Mouse (Mus musculus) small intestine, adult 2 months (tissue): ENCODE data around the gene Atg5. TPM values are rescaled to one million over a fixed set of nuclear protein-coding genes. Genes with fewer than 3 reads are reported as not detected.

ENCODE experiments used
- H3K27ac ChIP-seq: fragments of 200-500 bp; 2 replicates; pipeline ENCODE4 v1.5.1; 2012; ENCODE audit warnings: low read depth, low read length, control low read depth, inconsistent platforms; ENCODE audit not compliant: insufficient read depth
- H3K27me3 ChIP-seq: fragments of 200-500 bp; 2 replicates; pipeline ENCODE4 v1.6.1; 2012; ENCODE audit warnings: mild to moderate bottlenecking, moderate library complexity, low read length, inconsistent platforms; ENCODE audit not compliant: control insufficient read depth, insufficient read depth
- H3K36me3 ChIP-seq: fragments of 200-500 bp; 2 replicates; pipeline ENCODE4 v1.6.1; 2012; ENCODE audit warnings: mild to moderate bottlenecking, low read length, control low read depth, inconsistent platforms; ENCODE audit not compliant: control insufficient read depth, insufficient read depth
- H3K4me1 ChIP-seq: fragments of 200-500 bp; 2 replicates; pipeline ENCODE4 v1.6.1; 2012; ENCODE audit warnings: low read length, inconsistent platforms, mixed read lengths; ENCODE audit not compliant: control insufficient read depth, insufficient read depth, insufficient read length
- H3K4me3 ChIP-seq: fragments of 200-500 bp; 2 replicates; pipeline ENCODE4 v1.5.1; 2012; ENCODE audit warnings: low read depth, mild to moderate bottlenecking, control low read depth, inconsistent platforms, low read length, moderate library complexity
- CTCF ChIP-seq: fragments of 200-500 bp; IDR thresholded peaks from 2 replicates; pipeline ENCODE4 v1.5.1; 2012; ENCODE audit warnings: low read depth, mild to moderate bottlenecking, control low read depth, inconsistent platforms, low read length, moderate library complexity, mixed read lengths; ENCODE audit not compliant: insufficient replicate concordance, insufficient read length; ENCODE audit errors: extremely low read depth
- POLR2A ChIP-seq: fragments of 200-500 bp; IDR thresholded peaks from 2 replicates; pipeline ENCODE4 v1.6.1; 2012; ENCODE audit warnings: low read depth, mild to moderate bottlenecking, control low read depth, inconsistent platforms, low read length, moderate library complexity
- WGBS: fragments of 180-500 bp; shearing (Covaris S2); methylation state at CpG from one replicate; pipeline ENCODE4 v1.1.7; 2018; 5-methylcytosine and 5-hydroxymethylcytosine counted together
- polyA plus RNA-seq: library from polyadenylated mRNA; depleted of rRNA; stranded (reverse); fragments of >200 nt; gene quantifications from 2 replicates; pipeline ENCODE4 v1.2.3, GENCODE M21; 2012

Atg5 gene
- polyA plus RNA-seq, 1 experiment, result 6.4 TPM

DNA sequence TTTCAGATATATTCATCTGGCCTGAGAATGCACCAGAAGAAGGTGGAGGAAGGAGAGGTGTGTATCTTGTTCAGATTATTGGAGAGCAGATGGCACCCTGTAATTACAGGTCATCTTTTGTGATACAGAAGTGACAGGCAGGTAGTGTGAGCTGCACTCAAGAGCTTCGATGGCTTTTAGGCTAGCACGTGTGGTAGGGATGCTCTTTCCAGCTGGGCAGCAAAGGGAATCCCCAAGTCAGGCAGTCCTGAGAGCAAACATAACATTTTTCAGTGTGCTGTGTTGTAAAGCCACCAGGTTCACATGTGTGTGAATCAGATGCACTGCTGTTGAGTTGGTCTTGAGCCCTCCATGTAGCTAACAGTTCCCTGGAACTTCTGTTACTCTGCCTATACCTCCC lies 98.0 kb downstream of the Atg5 start:
- no peak for TF ChIP-seq CTCF
- no peak for TF ChIP-seq POLR2A
- Histone ChIP-seq H3K4me1 (peaks cover 6% of the 10 kb centered on the region; the same call in 1 of the 2 replicates), H3K4me3 (no peak overlapping the region), H3K36me3 (peaks cover 3% of the 10 kb centered on the region; the same call in 1 of the 2 replicates), H3K27me3 (no peaks in the 10 kb centered on the region), H3K27ac (no peak overlapping the region)
- WGBS, result 84% methylated on average over 2 of the region's 2 CpGs

DNA sequence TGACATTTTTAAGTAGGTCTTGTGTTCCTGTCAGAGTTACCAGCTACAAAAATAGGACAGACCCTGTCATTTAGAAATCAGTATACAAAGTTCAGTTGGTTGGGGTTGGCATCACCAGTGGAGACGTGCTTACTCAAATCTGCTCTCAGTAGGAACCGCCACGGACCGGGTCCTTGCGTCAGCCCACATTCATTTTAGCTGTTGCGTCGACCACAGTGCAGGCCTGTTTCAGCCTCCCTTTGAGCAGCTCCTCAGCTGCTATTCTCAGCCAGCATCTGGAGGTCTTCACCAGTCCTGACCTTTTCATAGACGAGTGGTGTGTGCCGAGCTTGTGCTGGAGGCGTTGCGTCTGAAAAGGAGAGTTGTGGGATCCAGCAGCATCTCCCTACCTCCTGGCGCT lies 98.9 kb downstream of the Atg5 start:
- WGBS, result 92% methylated on average over 12 of the region's 12 CpGs
- peaks cover 3% of the 10 kb centered on the region; the same call in 1 of the 2 replicates for H3K36me3 ChIP-seq
- no peak overlapping the region for H3K27ac ChIP-seq
- H3K27me3 ChIP-seq, result no peaks in the 10 kb centered on the region
- no peak overlapping the region for H3K4me3 ChIP-seq
- TF ChIP-seq POLR2A (no peak), CTCF (no peak)
- H3K4me1 ChIP-seq, result peaks cover 6% of the 10 kb centered on the region; the same call in 1 of the 2 replicates

DNA sequence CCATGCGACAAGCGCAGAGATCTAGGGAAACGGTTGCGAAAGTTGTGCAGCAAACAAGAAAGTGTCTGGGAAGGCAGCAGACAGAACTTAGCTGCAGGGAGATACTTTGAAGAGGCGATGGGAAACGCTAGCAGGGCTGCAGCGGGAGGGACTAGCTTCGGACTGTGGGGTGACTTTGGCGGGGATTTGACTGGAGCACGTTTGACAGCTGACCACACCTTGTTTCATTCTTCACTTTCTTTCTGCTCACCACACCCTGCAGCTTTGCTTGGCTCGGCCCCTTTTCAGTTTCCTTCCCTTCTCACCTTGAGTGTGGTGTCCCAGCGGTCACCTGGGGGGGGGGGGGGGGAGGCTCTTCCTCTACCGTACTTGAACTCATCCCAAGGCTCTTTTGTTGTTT lies 100.4 kb downstream of the Atg5 start:
- H3K27ac ChIP-seq, result no peak overlapping the region
- H3K4me3 ChIP-seq, result no peak overlapping the region
- H3K27me3 ChIP-seq, result no peaks in the 10 kb centered on the region
- H3K4me1 ChIP-seq, result peaks cover 6% of the 10 kb centered on the region; the same call in 1 of the 2 replicates
- TF ChIP-seq CTCF (no peak), POLR2A (no peak)
- no peaks in the 10 kb centered on the region for H3K36me3 ChIP-seq
- WGBS, result 42% methylated on average over 13 of the region's 13 CpGs

DNA sequence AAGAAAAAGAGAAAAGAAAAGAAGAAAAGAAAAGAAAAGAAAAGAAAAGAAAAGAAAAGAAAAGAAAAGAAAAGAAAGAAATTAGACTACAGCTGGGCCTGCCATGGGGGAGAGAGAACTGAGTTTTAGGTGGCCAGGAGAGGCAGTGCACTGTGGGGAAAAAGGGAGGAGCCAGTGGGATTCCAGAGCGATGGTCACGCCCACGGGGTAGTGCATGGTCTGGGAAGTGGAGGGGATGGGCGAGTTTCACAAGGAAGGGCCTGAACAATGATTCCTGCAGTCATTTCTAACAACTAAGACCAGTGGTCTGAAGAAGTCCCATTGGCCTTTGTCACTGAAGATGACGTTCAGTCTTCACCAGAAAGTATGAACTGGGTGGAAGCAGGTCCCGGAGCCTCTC lies 102.5 kb downstream of the Atg5 start:
- Histone ChIP-seq H3K27ac (no peak overlapping the region), H3K4me3 (no peak overlapping the region), H3K27me3 (no peaks in the 10 kb centered on the region), H3K4me1 (peaks cover 6% of the 10 kb centered on the region; the same call in 1 of the 2 replicates), H3K36me3 (no peaks in the 10 kb centered on the region)
- no peak for TF ChIP-seq CTCF
- no peak for TF ChIP-seq POLR2A
- WGBS, result 60% methylated on average over 6 of the region's 6 CpGs

DNA sequence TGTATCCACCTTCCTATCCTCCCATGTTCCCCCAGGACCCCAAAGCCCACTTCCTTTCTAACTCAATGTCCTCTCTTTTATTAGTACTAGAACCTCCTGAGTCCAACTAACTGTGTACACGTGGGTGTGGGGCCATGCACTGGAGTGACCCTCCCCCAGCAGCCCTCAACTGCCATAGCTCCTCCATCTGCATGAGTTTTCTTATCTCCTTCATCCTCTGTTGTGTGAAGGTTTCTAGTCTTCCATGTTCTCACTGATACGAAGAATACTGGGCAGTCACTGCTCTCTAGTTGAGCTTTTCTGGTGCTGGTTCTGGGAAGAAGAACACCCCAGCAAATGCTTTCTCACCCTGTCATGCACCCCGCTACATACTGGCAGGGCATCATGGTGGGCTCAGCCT lies 104.1 kb downstream of the Atg5 start:
- Histone ChIP-seq H3K36me3 (no peaks in the 10 kb centered on the region), H3K4me1 (peaks cover 6% of the 10 kb centered on the region; the same call in 1 of the 2 replicates), H3K27me3 (no peaks in the 10 kb centered on the region), H3K4me3 (no peak overlapping the region), H3K27ac (no peak overlapping the region)
- 80% methylated on average over 3 of the region's 3 CpGs for WGBS
- no peak for TF ChIP-seq CTCF
- no peak for TF ChIP-seq POLR2A

DNA sequence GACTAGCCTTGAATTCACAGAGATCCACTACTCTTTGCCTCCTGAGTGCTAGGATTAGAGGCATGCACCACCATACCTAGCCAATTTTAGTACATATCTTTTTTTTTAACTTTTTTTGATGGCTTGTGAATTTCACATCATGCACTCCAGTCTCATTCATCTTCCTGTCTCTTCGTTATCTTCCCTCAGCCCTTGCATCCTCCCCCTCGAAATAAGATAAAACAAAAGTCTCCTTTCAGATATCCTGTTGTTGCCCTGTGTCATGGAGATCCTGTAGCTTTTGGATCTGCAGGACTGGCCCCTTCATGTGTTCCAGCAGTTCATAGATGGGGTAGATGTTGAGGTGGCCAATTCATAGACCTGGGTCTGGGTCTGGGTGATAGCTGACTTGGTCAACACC lies 106.5 kb downstream of the Atg5 start:
- TF ChIP-seq CTCF, result no peak
- TF ChIP-seq POLR2A, result no peak
- Histone ChIP-seq H3K27ac (no peak overlapping the region), H3K27me3 (no peaks in the 10 kb centered on the region), H3K4me1 (peaks cover 2% of the 10 kb centered on the region; the same call in 1 of the 2 replicates), H3K4me3 (no peak overlapping the region), H3K36me3 (no peaks in the 10 kb centered on the region)
- WGBS, result 88% methylated on average over 2 of the region's 2 CpGs

DNA sequence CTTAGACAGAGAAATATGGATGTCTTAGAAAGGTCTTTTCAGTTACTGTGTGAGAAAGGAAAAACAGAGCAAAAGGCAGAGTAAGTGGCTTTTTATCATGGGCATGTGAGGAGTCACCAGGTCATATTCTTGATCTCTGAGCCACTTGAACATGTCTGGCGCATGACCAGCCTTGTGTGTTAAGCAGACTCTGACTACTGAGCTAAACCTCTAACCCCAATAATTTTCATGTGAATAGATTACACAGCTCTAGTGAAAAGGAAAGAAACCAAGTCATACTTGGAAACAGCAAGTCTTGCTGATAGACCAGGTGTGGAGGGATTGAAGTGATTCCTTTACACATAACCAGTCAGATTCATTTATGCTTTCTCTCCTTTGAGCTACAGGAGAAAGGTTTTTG lies 107.3 kb downstream of the Atg5 start:
- Histone ChIP-seq H3K4me1 (peaks cover 6% of the 10 kb centered on the region; the same call in 1 of the 2 replicates), H3K4me3 (no peak overlapping the region), H3K36me3 (no peaks in the 10 kb centered on the region), H3K27ac (no peak overlapping the region), H3K27me3 (no peaks in the 10 kb centered on the region)
- TF ChIP-seq POLR2A (no peak), CTCF (no peak)
- 98% methylated on average over 1 of the region's 1 CpGs for WGBS

DNA sequence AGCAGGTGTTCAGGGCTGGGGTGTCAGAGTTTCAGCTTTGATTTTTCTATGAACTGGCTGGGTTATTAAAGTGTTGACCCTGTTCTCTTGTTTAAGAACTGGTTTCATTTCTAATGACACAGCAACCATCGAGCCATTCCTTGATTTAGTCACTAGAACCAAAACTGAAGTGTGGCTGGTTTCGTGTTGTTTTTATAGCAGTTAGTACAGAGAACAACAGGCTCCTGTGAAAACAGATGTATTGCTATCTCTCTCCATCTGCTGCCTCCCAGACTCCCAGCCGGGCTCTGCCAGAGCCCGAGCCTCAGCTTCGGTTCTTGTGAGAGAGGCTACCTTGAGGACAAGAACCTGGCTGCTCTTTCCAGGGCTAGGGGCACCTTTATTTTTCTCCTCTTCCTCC lies 109.7 kb downstream of the Atg5 start:
- WGBS, result 76% methylated on average over 5 of the region's 5 CpGs

More for the DNA sequence above, 109.7 kb downstream of the Atg5 start:
- Histone ChIP-seq H3K27me3 (no peaks in the 10 kb centered on the region), H3K4me1 (peaks cover 12% of the 10 kb centered on the region), H3K27ac (0 out of 2 replicates have a peak overlapping the region, but pooled peaks have one; percentile 22), H3K4me3 (no peak overlapping the region), H3K36me3 (no peaks in the 10 kb centered on the region)
- TF ChIP-seq POLR2A, result no peak
- no peak for TF ChIP-seq CTCF
